Mouse (Mus musculus): ENCODE measurements around the gene Fmnl2. TPM values are rescaled to one million over a fixed set of nuclear protein-coding genes. Genes with fewer than 3 reads are reported as not detected.

Fmnl2 gene
- polyA plus RNA-seq (2016; fragmentation: Nextera tagmentation; extraction: Ambion mirVana) = 6.0 and 7.3 TPM in 2 replicates

DNA sequence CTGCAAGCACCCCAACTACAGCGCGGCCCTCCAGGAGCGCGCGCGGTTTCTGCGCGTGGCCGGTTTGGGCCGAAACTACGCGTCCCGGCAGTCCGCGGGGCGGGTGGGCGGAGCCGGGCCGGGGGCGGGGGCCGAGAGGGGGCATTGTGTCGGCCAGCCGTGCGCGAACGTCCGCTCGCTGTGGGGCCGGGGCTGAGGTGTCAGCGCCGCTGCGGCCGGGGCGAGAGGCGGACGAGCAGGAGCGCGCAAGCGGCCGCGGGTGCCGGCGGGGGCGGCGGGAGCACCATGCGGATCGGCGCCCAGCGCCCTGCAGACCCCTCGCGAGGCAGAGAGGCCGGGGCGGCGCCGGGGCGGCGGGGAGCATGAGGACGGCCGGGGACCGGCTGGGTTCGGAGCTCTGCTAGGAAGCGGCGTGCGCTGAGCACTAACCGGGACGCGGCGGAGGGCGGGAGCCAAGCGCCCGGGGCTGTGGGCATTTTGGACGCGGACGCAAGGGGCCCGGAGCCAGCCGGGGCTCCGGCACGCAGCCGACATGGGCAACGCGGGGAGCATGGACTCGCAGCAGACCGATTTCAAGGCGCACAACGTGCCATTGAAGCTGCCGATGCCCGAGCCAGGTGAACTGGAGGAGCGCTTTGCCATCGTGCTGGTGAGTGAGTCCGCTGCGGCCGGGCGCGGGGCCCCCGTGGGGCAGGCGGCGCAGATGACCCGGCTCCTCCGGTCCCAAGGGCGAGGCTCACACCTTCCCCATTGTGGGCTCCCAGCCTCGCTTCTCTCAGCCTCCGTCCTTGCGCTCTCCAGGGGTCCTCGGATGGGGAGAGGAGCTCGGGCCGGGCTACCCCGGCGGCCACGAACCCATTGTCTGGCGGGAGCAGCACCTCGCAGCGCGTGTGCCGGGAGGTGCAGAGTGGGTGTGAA is at the start of gene Fmnl2:
TSS of gene Fmnl2 (plus strand) at position 250 of the 918 bp plus-strand sequence.
- DNase-seq (ENCODE audit: low spot score) = peak; percentile 92
- WGBS = under 1% methylated on average over 114 of the region's 114 CpGs
- peak within 1 kb of the TSS; percentile 98 for H3K4me3 ChIP-seq

GRCm38 (mm10) chr2:52809988-52810387 is 47.7 kb upstream of the Fmnl2 start:
- H3K4me1 ChIP-seq = peaks cover 6% of the 10 kb centered on the region
- WGBS = 91% methylated on average over 5 of the region's 5 CpGs
- no peak overlapping the region for H3K4me3 ChIP-seq
- no peaks in the 10 kb centered on the region for H3K9me3 ChIP-seq
- DNase-seq (ENCODE audit: low spot score) = no peak
- H3K27ac ChIP-seq (replicated peaks) = no peak overlapping the region
- no peaks in the 10 kb centered on the region for H3K27me3 ChIP-seq (replicated peaks; ENCODE audit: low read depth, poor library complexity, severe bottlenecking)
- H3K36me3 ChIP-seq (replicated peaks) = no peaks in the 10 kb centered on the region

More for the DNA sequence above, at the start of gene Fmnl2:
- Histone ChIP-seq H3K27me3 (replicated peaks; ENCODE audit: low read depth, poor library complexity, severe bottlenecking) (no peaks in the 10 kb centered on the region), H3K27ac (replicated peaks) (peak within 1 kb of the TSS; percentile 97), H3K4me1 (peaks cover 43% of the 10 kb centered on the region), H3K9me3 (no peaks in the 10 kb centered on the region), H3K36me3 (replicated peaks) (0 out of 2 replicates have a peak, but pooled peaks cover 3% of the 10 kb centered on the region)

- no peaks in the 10 kb centered on the region for H3K36me3 ChIP-seq (replicated peaks)
- H3K27me3 ChIP-seq (replicated peaks; ENCODE audit: low read depth, poor library complexity, severe bottlenecking) = no peaks in the 10 kb centered on the region
- WGBS = 27% methylated on average over 5 of the region's 5 CpGs
- no peaks in the 10 kb centered on the region for H3K9me3 ChIP-seq
- no peak overlapping the region for H3K4me3 ChIP-seq
- H3K4me1 ChIP-seq = peaks cover 6% of the 10 kb centered on the region
- peak; percentile 33 for DNase-seq (ENCODE audit: low spot score)
- no peak overlapping the region for H3K27ac ChIP-seq (replicated peaks)
These were observed 46.0 kb upstream of the Fmnl2 start for GRCm38 (mm10) chr2:52811691-52812090.

DNA sequence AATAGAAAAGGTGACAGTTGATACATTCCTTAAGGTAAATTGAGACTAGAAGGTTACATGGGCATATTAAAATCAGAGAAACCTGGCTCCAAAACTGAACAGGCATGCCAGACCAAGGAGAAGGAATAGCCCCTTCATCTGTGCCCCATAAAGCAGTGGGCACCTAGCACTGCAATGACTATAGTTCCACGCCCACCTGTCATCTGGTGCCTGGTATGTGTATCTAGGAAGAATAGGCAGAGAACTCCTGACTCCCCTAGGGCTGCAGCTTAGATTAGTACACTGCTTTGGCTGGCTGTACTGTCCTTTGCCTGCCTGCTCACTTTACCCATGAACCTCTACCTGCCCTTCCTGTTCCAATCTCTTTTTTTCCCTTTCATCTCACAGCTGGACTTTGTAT is 40.3 kb upstream of the Fmnl2 start:
- WGBS = 86% methylated on average over 1 of the region's 1 CpGs
- H3K36me3 ChIP-seq (replicated peaks) = no peaks in the 10 kb centered on the region
- no peaks in the 10 kb centered on the region for H3K9me3 ChIP-seq
- no peaks in the 10 kb centered on the region for H3K27me3 ChIP-seq (replicated peaks; ENCODE audit: low read depth, poor library complexity, severe bottlenecking)
- DNase-seq (ENCODE audit: low spot score) = no peak
- H3K27ac ChIP-seq (replicated peaks) = no peak overlapping the region
- H3K4me1 ChIP-seq = no peaks in the 10 kb centered on the region
- no peak overlapping the region for H3K4me3 ChIP-seq

DNA sequence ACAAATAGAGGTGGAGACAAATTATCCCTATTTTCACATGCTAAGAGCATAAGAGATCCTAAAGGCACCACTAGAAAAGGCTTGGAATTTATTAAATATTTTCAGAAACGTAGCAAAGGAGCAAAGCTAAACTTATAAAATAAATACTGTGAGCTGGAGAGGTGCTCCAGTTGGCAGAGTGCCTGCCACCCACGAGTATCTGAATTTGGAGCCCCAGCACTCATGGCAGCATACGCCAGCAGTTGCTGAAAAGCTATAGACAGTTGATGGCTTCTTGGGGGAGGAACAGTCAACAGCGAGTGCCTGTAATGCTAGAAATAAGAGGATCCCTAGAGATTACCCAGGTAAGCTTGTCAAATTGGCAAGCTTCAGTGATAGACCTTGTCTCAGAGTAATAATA is 38.7 kb upstream of the Fmnl2 start:
- DNase-seq (ENCODE audit: low spot score) = no peak
- no peaks in the 10 kb centered on the region for H3K4me1 ChIP-seq
- WGBS = 79% methylated on average over 4 of the region's 4 CpGs
- no peak overlapping the region for H3K27ac ChIP-seq (replicated peaks)
- H3K36me3 ChIP-seq (replicated peaks) = no peaks in the 10 kb centered on the region
- no peaks in the 10 kb centered on the region for H3K9me3 ChIP-seq
- H3K4me3 ChIP-seq = no peak overlapping the region
- no peaks in the 10 kb centered on the region for H3K27me3 ChIP-seq (replicated peaks; ENCODE audit: low read depth, poor library complexity, severe bottlenecking)

DNA sequence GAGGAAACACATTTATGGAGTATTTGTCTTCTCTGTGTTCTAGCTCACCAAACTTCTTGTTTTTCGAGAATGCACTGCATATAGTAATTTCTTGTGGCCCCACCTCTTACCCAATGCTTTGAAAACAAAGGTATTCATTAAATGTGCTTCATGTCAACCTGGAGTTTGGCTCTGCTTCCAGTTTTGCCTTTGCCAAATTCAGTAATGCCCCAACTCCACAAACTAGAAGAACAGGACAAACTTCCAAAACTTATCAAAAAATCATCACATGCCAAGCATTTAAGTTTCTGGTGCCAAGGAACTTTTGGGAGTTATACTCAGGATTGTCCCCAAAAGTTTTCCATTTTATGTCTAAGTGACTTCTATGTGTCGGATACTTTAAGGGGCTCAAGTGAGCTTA is 35.4 kb upstream of the Fmnl2 start:
- WGBS = 85% methylated on average over 2 of the region's 2 CpGs
- Histone ChIP-seq H3K9me3 (no peaks in the 10 kb centered on the region), H3K27me3 (replicated peaks; ENCODE audit: low read depth, poor library complexity, severe bottlenecking) (no peaks in the 10 kb centered on the region), H3K27ac (replicated peaks) (no peak overlapping the region), H3K36me3 (replicated peaks) (no peaks in the 10 kb centered on the region), H3K4me3 (no peak overlapping the region), H3K4me1 (no peaks in the 10 kb centered on the region)
- DNase-seq (ENCODE audit: low spot score) = no peak

- H3K36me3 ChIP-seq (replicated peaks) = no peaks in the 10 kb centered on the region
- 88% methylated on average over 4 of the region's 4 CpGs for WGBS
- no peak overlapping the region for H3K27ac ChIP-seq (replicated peaks)
- H3K4me1 ChIP-seq = no peaks in the 10 kb centered on the region
- no peaks in the 10 kb centered on the region for H3K9me3 ChIP-seq
- no peak overlapping the region for H3K4me3 ChIP-seq
- no peaks in the 10 kb centered on the region for H3K27me3 ChIP-seq (replicated peaks; ENCODE audit: low read depth, poor library complexity, severe bottlenecking)
- no peak for DNase-seq (ENCODE audit: low spot score)
These were observed 29.6 kb upstream of the Fmnl2 start for GRCm38 (mm10) chr2:52828077-52828476.

- no peak for DNase-seq (ENCODE audit: low spot score)
- WGBS = 88% methylated on average over 4 of the region's 4 CpGs
- Histone ChIP-seq H3K4me3 (no peak overlapping the region), H3K4me1 (no peaks in the 10 kb centered on the region), H3K27ac (replicated peaks) (no peak overlapping the region), H3K27me3 (replicated peaks; ENCODE audit: low read depth, poor library complexity, severe bottlenecking) (no peaks in the 10 kb centered on the region), H3K9me3 (no peaks in the 10 kb centered on the region), H3K36me3 (replicated peaks) (no peaks in the 10 kb centered on the region)
These were observed 27.1 kb upstream of the Fmnl2 start for GRCm38 (mm10) chr2:52830513-52830912.

DNA sequence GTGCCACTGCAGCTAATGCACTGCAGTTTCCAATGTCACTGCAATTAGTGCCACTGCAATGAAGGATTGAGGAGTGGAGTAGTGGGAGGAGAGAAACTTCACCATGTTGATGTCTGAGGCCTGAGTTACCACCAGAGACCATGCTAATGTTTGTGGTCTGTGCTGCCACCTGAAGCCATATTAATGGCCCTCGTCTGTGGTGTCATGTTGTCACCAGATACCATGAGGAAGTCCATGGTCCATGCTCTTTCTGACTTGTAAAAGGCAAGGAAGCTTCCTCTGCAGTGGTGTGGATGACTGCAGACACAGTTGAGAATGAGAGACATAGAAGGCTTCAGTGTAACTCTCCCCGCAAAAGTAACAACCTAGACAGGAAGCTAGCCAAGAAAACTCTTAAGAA is 26.1 kb upstream of the Fmnl2 start:
- Histone ChIP-seq H3K4me3 (no peak overlapping the region), H3K4me1 (no peaks in the 10 kb centered on the region), H3K36me3 (replicated peaks) (no peaks in the 10 kb centered on the region), H3K9me3 (no peaks in the 10 kb centered on the region), H3K27ac (replicated peaks) (no peak overlapping the region), H3K27me3 (replicated peaks; ENCODE audit: low read depth, poor library complexity, severe bottlenecking) (no peaks in the 10 kb centered on the region)
- WGBS = 91% methylated on average over 2 of the region's 2 CpGs
- DNase-seq (ENCODE audit: low spot score) = no peak

- no peak overlapping the region for H3K27ac ChIP-seq (replicated peaks)
- H3K4me1 ChIP-seq = no peaks in the 10 kb centered on the region
- H3K36me3 ChIP-seq (replicated peaks) = no peaks in the 10 kb centered on the region
- H3K9me3 ChIP-seq = no peaks in the 10 kb centered on the region
- no peak overlapping the region for H3K4me3 ChIP-seq
- H3K27me3 ChIP-seq (replicated peaks; ENCODE audit: low read depth, poor library complexity, severe bottlenecking) = no peaks in the 10 kb centered on the region
- 79% methylated on average over 3 of the region's 3 CpGs for WGBS
- DNase-seq (ENCODE audit: low spot score) = no peak
These were observed 21.9 kb upstream of the Fmnl2 start for GRCm38 (mm10) chr2:52835726-52836125.

DNA sequence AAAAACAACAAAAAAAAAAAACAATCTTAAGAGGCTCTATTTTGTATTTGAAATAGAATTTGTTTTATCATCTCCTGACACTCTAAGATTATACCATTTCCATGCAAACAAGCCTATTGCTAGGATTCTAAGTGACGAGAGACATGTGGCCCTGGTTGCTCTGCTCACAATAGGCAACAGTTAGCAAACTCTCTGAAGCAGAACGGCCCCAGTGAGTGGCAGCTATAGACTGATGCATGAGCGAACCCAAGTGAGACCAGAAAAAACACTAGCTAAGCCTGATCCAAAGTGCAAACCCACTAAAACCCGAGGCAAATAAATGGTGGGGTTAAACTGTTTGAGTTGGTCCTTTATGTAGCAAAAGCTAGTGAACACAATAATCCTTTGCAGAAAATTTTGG is 18.6 kb upstream of the Fmnl2 start:
- no peaks in the 10 kb centered on the region for H3K9me3 ChIP-seq
- no peak overlapping the region for H3K4me3 ChIP-seq
- WGBS = 60% methylated on average over 4 of the region's 4 CpGs
- H3K27ac ChIP-seq (replicated peaks) = no peak overlapping the region
- H3K27me3 ChIP-seq (replicated peaks; ENCODE audit: low read depth, poor library complexity, severe bottlenecking) = peaks cover 3% of the 10 kb centered on the region; the same call in 1 of the 2 replicates
- no peak for DNase-seq (ENCODE audit: low spot score)
- no peaks in the 10 kb centered on the region for H3K36me3 ChIP-seq (replicated peaks)
- no peaks in the 10 kb centered on the region for H3K4me1 ChIP-seq

GRCm38 (mm10) chr2:52839868-52840267 is 17.8 kb upstream of the Fmnl2 start:
- 74% methylated on average over 3 of the region's 3 CpGs for WGBS
- Histone ChIP-seq H3K4me3 (no peak overlapping the region), H3K36me3 (replicated peaks) (no peaks in the 10 kb centered on the region), H3K9me3 (no peaks in the 10 kb centered on the region), H3K27ac (replicated peaks) (no peak overlapping the region), H3K4me1 (no peaks in the 10 kb centered on the region), H3K27me3 (replicated peaks; ENCODE audit: low read depth, poor library complexity, severe bottlenecking) (peaks cover 11% of the 10 kb centered on the region; the same call in 1 of the 2 replicates)
- DNase-seq (ENCODE audit: low spot score) = no peak

GRCm38 (mm10) chr2:52843861-52844260 is 13.8 kb upstream of the Fmnl2 start:
- Histone ChIP-seq H3K27ac (replicated peaks) (no peak overlapping the region), H3K36me3 (replicated peaks) (no peaks in the 10 kb centered on the region), H3K27me3 (replicated peaks; ENCODE audit: low read depth, poor library complexity, severe bottlenecking) (peaks cover 16% of the 10 kb centered on the region; the same call in 1 of the 2 replicates), H3K9me3 (no peaks in the 10 kb centered on the region), H3K4me1 (peaks cover 8% of the 10 kb centered on the region; the same call in 1 of the 2 replicates), H3K4me3 (no peak overlapping the region)
- no peak for DNase-seq (ENCODE audit: low spot score)
- 90% methylated on average over 2 of the region's 2 CpGs for WGBS
